Mouse (Mus musculus): ENCODE measurements at regions not wholly inside any gene's neighbourhood (a gene's known extent, or its start where the extent isn't known, plus 50 kb on each side); places are given as distances from the start of the nearest gene placed in this dataset.

DNA sequence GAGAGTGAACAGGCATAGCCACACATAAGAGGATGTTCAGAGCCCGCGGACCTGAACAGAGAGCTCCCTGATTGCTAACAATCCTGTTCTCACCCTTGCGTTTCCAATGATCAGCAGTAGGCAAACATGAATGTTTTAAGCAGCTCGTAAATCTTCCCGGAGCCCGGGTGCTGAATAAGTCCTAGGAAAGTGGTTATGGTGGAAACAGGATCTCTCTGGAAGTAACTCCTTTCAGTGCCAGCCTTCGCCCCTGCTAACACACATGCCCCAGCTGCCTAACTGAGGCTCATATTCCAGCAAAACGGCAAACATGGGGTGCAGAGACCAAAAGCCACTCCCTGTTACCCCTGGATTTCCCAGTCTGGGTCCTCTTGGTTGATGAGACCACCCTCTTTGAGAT is 135.5 kb upstream of the Spag17 start:
- Histone ChIP-seq H3K9ac (ENCODE audit: low read length) (no peak overlapping the region), H3K4me2 (ENCODE audit: low read length) (no peak overlapping the region)
- no peak for DNase-seq (ENCODE audit: low spot score)

DNA sequence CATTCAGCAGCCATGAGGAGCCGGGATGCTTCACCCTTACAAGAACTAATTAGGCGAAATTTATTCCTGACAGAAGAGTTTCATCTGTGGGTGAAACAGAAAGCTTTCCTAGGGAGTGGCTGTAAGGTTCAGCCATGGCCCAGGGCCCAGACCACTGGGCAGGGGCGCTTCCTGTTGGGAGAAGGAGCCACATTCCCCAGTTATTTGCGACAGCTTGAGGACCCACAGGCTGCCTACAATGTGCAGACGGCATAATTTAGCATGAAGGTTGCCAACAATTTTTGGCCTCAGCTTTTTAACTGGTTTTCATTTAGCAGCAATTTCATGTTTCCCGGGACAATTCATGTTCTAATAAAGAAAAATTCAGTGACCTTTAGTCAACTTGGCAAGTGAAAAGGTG is 106.7 kb upstream of the Spag17 start:
- no peak overlapping the region for H3K9ac ChIP-seq (ENCODE audit: low read length)
- no peaks in the 10 kb centered on the region for H3K36me3 ChIP-seq (ENCODE audit: control insufficient read depth, insufficient read depth, low read length)
- 76% methylated on average over 6 of the region's 6 CpGs for WGBS
- no peaks in the 10 kb centered on the region for H3K4me1 ChIP-seq (replicated peaks; ENCODE audit: control insufficient read depth, insufficient read depth, low read length)
- no peak overlapping the region for H3K27ac ChIP-seq (ENCODE audit: low read depth)
- H3K27me3 ChIP-seq (replicated peaks; ENCODE audit: control insufficient read depth, insufficient read depth, low read length) = no peaks in the 10 kb centered on the region
- H3K4me3 ChIP-seq (ENCODE audit: low read depth, low read length) = no peak overlapping the region
- DNase-seq (ENCODE audit: low spot score) (no peak), ATAC-seq (replicated peaks; ENCODE audit: low FRiP score, low TSS enrichment, low read depth) (no peak)
- no peak overlapping the region for H3K4me2 ChIP-seq (ENCODE audit: low read length)
- no peaks in the 10 kb centered on the region for H3K9me3 ChIP-seq (ENCODE audit: control insufficient read depth, low read length)

More for the DNA sequence above, 135.5 kb upstream of the Spag17 start:
- no peak overlapping the region for H3K4me3 ChIP-seq (ENCODE audit: low read depth, low read length)
- H3K36me3 ChIP-seq (ENCODE audit: control insufficient read depth, insufficient read depth, low read length) = no peaks in the 10 kb centered on the region
- no peak for ATAC-seq (replicated peaks; ENCODE audit: low FRiP score, low TSS enrichment, low read depth)
- no peaks in the 10 kb centered on the region for H3K9me3 ChIP-seq (ENCODE audit: control insufficient read depth, low read length)
- no peak overlapping the region for H3K27ac ChIP-seq (ENCODE audit: low read depth)
- WGBS = 58% methylated on average over 8 of the region's 8 CpGs
- no peaks in the 10 kb centered on the region for H3K27me3 ChIP-seq (replicated peaks; ENCODE audit: control insufficient read depth, insufficient read depth, low read length)
- no peaks in the 10 kb centered on the region for H3K4me1 ChIP-seq (replicated peaks; ENCODE audit: control insufficient read depth, insufficient read depth, low read length)

DNA sequence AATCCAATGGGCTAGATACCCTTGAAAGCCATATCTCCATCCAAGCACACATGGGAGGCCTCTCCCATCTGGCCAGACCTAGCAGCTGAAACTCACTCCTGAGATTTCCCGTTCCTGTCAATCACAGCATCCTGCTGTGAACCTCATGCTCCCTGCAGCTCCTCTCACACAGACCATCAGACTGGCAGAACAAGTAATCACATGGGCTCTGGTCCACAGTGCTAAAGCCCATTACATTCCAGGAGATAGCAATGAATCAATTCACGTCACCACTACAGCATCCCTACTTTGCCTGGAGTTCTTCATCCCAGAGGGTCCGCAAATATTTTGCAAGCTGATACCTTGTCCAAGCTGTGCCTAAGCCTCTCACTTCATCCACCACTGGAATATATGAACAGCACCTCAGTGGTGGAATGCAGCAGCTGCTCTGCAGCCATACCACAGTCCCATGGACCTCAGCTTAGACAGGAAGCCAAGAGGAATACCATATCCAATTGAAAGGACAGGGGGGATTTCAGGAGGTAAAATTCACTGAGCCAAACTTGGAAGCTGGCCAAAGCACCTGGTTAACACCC is 99.2 kb upstream of the Spag17 start:
- H3K4me2 ChIP-seq (ENCODE audit: low read length) = no peak overlapping the region
- no peak for ATAC-seq (replicated peaks; ENCODE audit: low FRiP score, low TSS enrichment, low read depth)
- no peak for DNase-seq (ENCODE audit: low spot score)
- H3K36me3 ChIP-seq (ENCODE audit: control insufficient read depth, insufficient read depth, low read length) = no peaks in the 10 kb centered on the region
- no peaks in the 10 kb centered on the region for H3K4me1 ChIP-seq (replicated peaks; ENCODE audit: control insufficient read depth, insufficient read depth, low read length)
- H3K27me3 ChIP-seq (replicated peaks; ENCODE audit: control insufficient read depth, insufficient read depth, low read length) = no peaks in the 10 kb centered on the region
- no peak overlapping the region for H3K27ac ChIP-seq (ENCODE audit: low read depth)
- H3K4me3 ChIP-seq (ENCODE audit: low read depth, low read length) = no peak overlapping the region
- no peaks in the 10 kb centered on the region for H3K9me3 ChIP-seq (ENCODE audit: control insufficient read depth, low read length)
- 59% methylated on average over 3 of the region's 3 CpGs for WGBS
- H3K9ac ChIP-seq (ENCODE audit: low read length) = no peak overlapping the region

DNA sequence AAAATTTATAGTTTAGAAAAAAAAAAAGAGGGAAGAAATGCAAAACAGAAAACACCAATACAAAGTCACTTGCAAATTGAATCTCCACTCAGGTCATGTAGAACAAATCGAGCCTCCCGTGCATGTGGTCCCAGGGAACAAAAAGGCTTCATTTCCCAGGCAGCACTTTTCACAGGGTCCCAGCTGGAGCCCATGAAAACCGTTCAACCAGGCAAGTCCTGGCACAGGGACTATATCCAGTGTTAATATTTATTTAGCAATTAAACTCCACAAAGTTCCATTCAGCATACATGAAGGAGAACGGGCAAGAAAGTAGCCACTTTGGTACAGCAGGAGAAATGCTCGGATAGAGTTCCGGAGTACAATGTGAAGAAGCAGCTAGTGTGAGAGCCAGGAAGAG is 93.9 kb upstream of the Spag17 start:
- Histone ChIP-seq H3K9ac (ENCODE audit: low read length) (no peak overlapping the region), H3K4me1 (replicated peaks; ENCODE audit: control insufficient read depth, insufficient read depth, low read length) (no peaks in the 10 kb centered on the region), H3K36me3 (ENCODE audit: control insufficient read depth, insufficient read depth, low read length) (no peaks in the 10 kb centered on the region), H3K27ac (ENCODE audit: low read depth) (no peak overlapping the region), H3K9me3 (ENCODE audit: control insufficient read depth, low read length) (no peaks in the 10 kb centered on the region), H3K27me3 (replicated peaks; ENCODE audit: control insufficient read depth, insufficient read depth, low read length) (no peaks in the 10 kb centered on the region), H3K4me3 (ENCODE audit: low read depth, low read length) (no peak overlapping the region), H3K4me2 (ENCODE audit: low read length) (no peak overlapping the region)
- DNase-seq (ENCODE audit: low spot score) (no peak), ATAC-seq (replicated peaks; ENCODE audit: low FRiP score, low TSS enrichment, low read depth) (no peak)
- whole genome bisulfite sequencing = 77% methylated on average over 6 of the region's 6 CpGs

DNA sequence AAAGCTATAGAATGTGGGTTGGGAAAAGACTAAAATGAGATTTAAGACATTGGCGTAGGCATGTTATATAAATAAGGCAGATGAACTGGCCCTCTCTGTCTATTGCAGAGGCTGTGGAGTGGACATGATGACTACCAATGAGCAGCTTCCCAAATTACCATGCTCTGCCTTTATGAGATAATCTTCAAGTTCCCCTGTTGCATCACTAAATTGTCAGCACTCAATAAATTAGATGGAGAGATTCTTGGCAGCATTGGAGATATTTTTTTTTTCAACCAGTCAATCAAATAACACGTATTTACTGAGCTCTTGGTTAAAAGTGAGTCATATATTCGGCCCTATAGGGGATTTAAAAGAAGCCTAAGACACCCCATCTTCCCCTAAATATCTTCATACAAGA is 91.6 kb upstream of the Spag17 start:
- Histone ChIP-seq H3K36me3 (ENCODE audit: control insufficient read depth, insufficient read depth, low read length) (no peaks in the 10 kb centered on the region), H3K4me2 (ENCODE audit: low read length) (no peak overlapping the region), H3K4me3 (ENCODE audit: low read depth, low read length) (no peak overlapping the region), H3K4me1 (replicated peaks; ENCODE audit: control insufficient read depth, insufficient read depth, low read length) (no peaks in the 10 kb centered on the region), H3K27ac (ENCODE audit: low read depth) (no peak overlapping the region), H3K9me3 (ENCODE audit: control insufficient read depth, low read length) (no peaks in the 10 kb centered on the region), H3K9ac (ENCODE audit: low read length) (no peak overlapping the region), H3K27me3 (replicated peaks; ENCODE audit: control insufficient read depth, insufficient read depth, low read length) (no peaks in the 10 kb centered on the region)
- DNase-seq (ENCODE audit: low spot score) = no peak
- WGBS = 83% methylated on average over 3 of the region's 3 CpGs
- no peak for ATAC-seq (replicated peaks; ENCODE audit: low FRiP score, low TSS enrichment, low read depth)

DNA sequence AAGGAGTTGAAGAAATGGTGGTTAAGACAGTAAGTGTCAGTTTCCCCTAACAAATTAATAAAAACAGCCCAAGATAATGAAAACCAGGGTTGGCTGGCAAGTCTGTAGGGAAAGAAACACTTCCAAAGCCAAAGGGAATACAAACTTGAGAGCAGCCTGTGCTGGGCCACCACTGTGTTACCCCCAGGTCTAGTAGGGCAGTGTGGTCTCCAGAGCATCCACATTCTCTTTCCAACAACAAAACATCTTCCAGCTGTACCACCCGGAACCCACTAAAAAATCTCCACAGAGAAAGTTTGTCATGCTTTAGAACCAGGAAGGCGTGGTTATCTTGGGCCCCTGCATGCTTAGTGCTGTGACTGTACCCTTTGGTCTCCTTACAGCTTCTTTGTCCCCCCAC is 89.4 kb upstream of the Spag17 start:
- Histone ChIP-seq H3K36me3 (ENCODE audit: control insufficient read depth, insufficient read depth, low read length) (no peaks in the 10 kb centered on the region), H3K9me3 (ENCODE audit: control insufficient read depth, low read length) (no peaks in the 10 kb centered on the region), H3K4me2 (ENCODE audit: low read length) (no peak overlapping the region), H3K4me3 (ENCODE audit: low read depth, low read length) (no peak overlapping the region), H3K4me1 (replicated peaks; ENCODE audit: control insufficient read depth, insufficient read depth, low read length) (no peaks in the 10 kb centered on the region), H3K9ac (ENCODE audit: low read length) (no peak overlapping the region), H3K27ac (ENCODE audit: low read depth) (no peak overlapping the region), H3K27me3 (replicated peaks; ENCODE audit: control insufficient read depth, insufficient read depth, low read length) (no peaks in the 10 kb centered on the region)
- DNase-seq (ENCODE audit: low spot score) (no peak), ATAC-seq (replicated peaks; ENCODE audit: low FRiP score, low TSS enrichment, low read depth) (no peak)
- 78% methylated on average over 2 of the region's 2 CpGs for WGBS

DNA sequence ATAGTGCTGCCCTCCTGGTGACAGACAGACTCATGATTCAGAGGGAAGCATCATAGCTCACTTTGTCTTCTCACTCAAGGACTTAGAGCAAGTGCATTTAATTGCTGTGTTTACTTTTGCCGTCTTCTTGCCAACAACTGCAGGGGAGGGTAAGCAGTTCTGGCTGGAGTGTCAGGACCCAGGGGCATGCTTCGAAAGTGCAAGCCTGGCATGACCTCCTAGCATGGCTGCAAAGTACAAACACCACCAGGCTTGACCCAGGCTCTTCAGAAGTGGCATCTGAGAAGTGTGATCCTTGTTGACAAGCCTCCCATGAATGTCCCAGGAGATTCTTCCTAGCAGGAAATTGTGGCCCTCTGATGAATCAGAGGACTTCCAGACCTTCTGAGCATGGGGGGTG is 87.4 kb upstream of the Spag17 start:
- H3K36me3 ChIP-seq (ENCODE audit: control insufficient read depth, insufficient read depth, low read length) = no peaks in the 10 kb centered on the region

DNA sequence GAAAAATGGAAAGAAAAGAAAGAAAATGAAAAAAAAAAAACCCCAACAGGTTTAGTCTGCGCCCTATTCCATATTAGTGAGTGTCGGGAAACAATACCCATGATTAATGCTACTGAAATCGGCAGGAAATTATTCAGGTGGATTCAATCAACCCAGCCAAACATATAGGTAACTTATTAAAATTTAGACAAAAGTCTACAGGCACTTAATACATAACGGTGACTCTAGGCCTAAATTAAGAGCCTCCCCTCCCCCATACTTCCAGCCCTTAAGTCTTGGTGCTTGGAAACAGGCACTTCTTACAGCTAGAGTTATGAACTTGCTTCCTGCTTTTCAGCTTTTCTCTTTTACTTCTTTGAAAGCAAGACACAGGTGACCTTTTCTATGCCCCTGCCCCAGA is 74.7 kb upstream of the Spag17 start:
- Histone ChIP-seq H3K4me3 (ENCODE audit: low read depth, low read length) (no peak overlapping the region), H3K9me3 (ENCODE audit: control insufficient read depth, low read length) (no peaks in the 10 kb centered on the region), H3K4me2 (ENCODE audit: low read length) (no peak overlapping the region), H3K36me3 (ENCODE audit: control insufficient read depth, insufficient read depth, low read length) (no peaks in the 10 kb centered on the region), H3K4me1 (replicated peaks; ENCODE audit: control insufficient read depth, insufficient read depth, low read length) (no peaks in the 10 kb centered on the region), H3K9ac (ENCODE audit: low read length) (no peak overlapping the region), H3K27ac (ENCODE audit: low read depth) (no peak overlapping the region), H3K27me3 (replicated peaks; ENCODE audit: control insufficient read depth, insufficient read depth, low read length) (no peaks in the 10 kb centered on the region)
- DNase-seq (ENCODE audit: low spot score) (no peak), ATAC-seq (replicated peaks; ENCODE audit: low FRiP score, low TSS enrichment, low read depth) (no peak)
- WGBS = 83% methylated on average over 4 of the region's 4 CpGs

More for the DNA sequence above, 87.4 kb upstream of the Spag17 start:
- H3K27ac ChIP-seq (ENCODE audit: low read depth) = no peak overlapping the region
- ATAC-seq (replicated peaks; ENCODE audit: low FRiP score, low TSS enrichment, low read depth) (no peak), DNase-seq (ENCODE audit: low spot score) (no peak)
- H3K9ac ChIP-seq (ENCODE audit: low read length) = no peak overlapping the region
- no peaks in the 10 kb centered on the region for H3K27me3 ChIP-seq (replicated peaks; ENCODE audit: control insufficient read depth, insufficient read depth, low read length)
- no peaks in the 10 kb centered on the region for H3K9me3 ChIP-seq (ENCODE audit: control insufficient read depth, low read length)
- H3K4me3 ChIP-seq (ENCODE audit: low read depth, low read length) = no peak overlapping the region
- no peak overlapping the region for H3K4me2 ChIP-seq (ENCODE audit: low read length)
- 25% methylated on average over 2 of the region's 2 CpGs for WGBS
- no peaks in the 10 kb centered on the region for H3K4me1 ChIP-seq (replicated peaks; ENCODE audit: control insufficient read depth, insufficient read depth, low read length)

DNA sequence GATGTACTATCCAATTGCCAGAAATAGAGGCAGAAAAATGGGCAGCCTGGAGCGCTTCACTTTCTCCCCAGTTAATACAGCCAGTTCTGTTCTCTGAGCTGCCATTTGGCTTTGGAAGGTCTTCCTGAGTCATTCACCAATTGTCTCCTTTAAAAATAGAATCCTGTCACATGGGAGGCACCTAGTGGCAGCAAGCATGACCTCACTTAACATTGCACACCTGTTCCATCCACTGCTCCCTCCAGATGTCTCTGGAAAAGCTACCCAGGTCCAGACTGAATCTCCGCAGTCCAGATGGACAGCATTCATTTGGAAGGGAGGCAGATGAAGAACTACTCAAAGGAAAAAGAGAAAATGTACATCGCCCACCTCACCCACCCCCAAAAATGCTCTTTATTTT is 73.9 kb upstream of the Spag17 start:
- 81% methylated on average over 3 of the region's 3 CpGs for WGBS
- H3K4me3 ChIP-seq (ENCODE audit: low read depth, low read length) = no peak overlapping the region

More for the DNA sequence above, 73.9 kb upstream of the Spag17 start:
- Histone ChIP-seq H3K9me3 (ENCODE audit: control insufficient read depth, low read length) (no peaks in the 10 kb centered on the region), H3K27me3 (replicated peaks; ENCODE audit: control insufficient read depth, insufficient read depth, low read length) (no peaks in the 10 kb centered on the region), H3K36me3 (ENCODE audit: control insufficient read depth, insufficient read depth, low read length) (no peaks in the 10 kb centered on the region), H3K4me1 (replicated peaks; ENCODE audit: control insufficient read depth, insufficient read depth, low read length) (no peaks in the 10 kb centered on the region), H3K9ac (ENCODE audit: low read length) (no peak overlapping the region), H3K4me2 (ENCODE audit: low read length) (no peak overlapping the region), H3K27ac (ENCODE audit: low read depth) (no peak overlapping the region)
- ATAC-seq (replicated peaks; ENCODE audit: low FRiP score, low TSS enrichment, low read depth) = no peak
- no peak for DNase-seq (ENCODE audit: low spot score)
